Mouse (Mus musculus): Measurements from ENCODE around the gene Slamf8. TPM values are rescaled to one million over a fixed set of nuclear protein-coding genes. Genes with fewer than 3 reads are reported as not detected.
A peak's percentile ranks its signal among the peaks of the same experiment; 100 is the strongest.

Slamf8 gene
- polyA plus RNA-seq, 1 experiment = 0.08 TPM

- TF ChIP-seq POLR2A (IDR thresholded peaks at IDR 0.05; ENCODE audit: borderline replicate concordance, extremely low read depth, insufficient read depth, insufficient read length, poor library complexity, severe bottlenecking) (no peak), CTCF (IDR thresholded peaks at IDR 0.05; ENCODE audit: borderline replicate concordance, extremely low read depth, insufficient read depth, insufficient read length) (peak; percentile 88)
- peak; percentile 43 for DNase-seq (ENCODE audit: low read depth)
These were observed 28.9 kb upstream of the Slamf8 start for GRCm38 (mm10) chr1:172619235-172619634.

GRCm38 (mm10) chr1:172618141-172618540 is 27.8 kb upstream of the Slamf8 start:
- DNase-seq (ENCODE audit: low read depth) = no peak
- TF ChIP-seq CTCF (IDR thresholded peaks at IDR 0.05; ENCODE audit: borderline replicate concordance, extremely low read depth, insufficient read depth, insufficient read length) = no peak
- no peak for TF ChIP-seq POLR2A (IDR thresholded peaks at IDR 0.05; ENCODE audit: borderline replicate concordance, extremely low read depth, insufficient read depth, insufficient read length, poor library complexity, severe bottlenecking)

- no peak for TF ChIP-seq POLR2A (IDR thresholded peaks at IDR 0.05; ENCODE audit: borderline replicate concordance, extremely low read depth, insufficient read depth, insufficient read length, poor library complexity, severe bottlenecking)
- no peak for TF ChIP-seq CTCF (IDR thresholded peaks at IDR 0.05; ENCODE audit: borderline replicate concordance, extremely low read depth, insufficient read depth, insufficient read length)
- DNase-seq (ENCODE audit: low read depth) = peak; percentile 24
These were observed 27.2 kb upstream of the Slamf8 start for GRCm38 (mm10) chr1:172617365-172618076.

- TF ChIP-seq CTCF (IDR thresholded peaks at IDR 0.05; ENCODE audit: borderline replicate concordance, extremely low read depth, insufficient read depth, insufficient read length) (no peak), POLR2A (IDR thresholded peaks at IDR 0.05; ENCODE audit: borderline replicate concordance, extremely low read depth, insufficient read depth, insufficient read length, poor library complexity, severe bottlenecking) (no peak)
- peak; percentile 76 for DNase-seq (ENCODE audit: low read depth)
These were observed 26.4 kb upstream of the Slamf8 start for GRCm38 (mm10) chr1:172616537-172617300.

GRCm38 (mm10) chr1:172615412-172615811 is 25.0 kb upstream of the Slamf8 start:
- no peak for DNase-seq (ENCODE audit: low read depth)
- no peak for TF ChIP-seq POLR2A (IDR thresholded peaks at IDR 0.05; ENCODE audit: borderline replicate concordance, extremely low read depth, insufficient read depth, insufficient read length, poor library complexity, severe bottlenecking)
- no peak for TF ChIP-seq CTCF (IDR thresholded peaks at IDR 0.05; ENCODE audit: borderline replicate concordance, extremely low read depth, insufficient read depth, insufficient read length)

- no peak for DNase-seq (ENCODE audit: low read depth)
- no peak for TF ChIP-seq CTCF (IDR thresholded peaks at IDR 0.05; ENCODE audit: borderline replicate concordance, extremely low read depth, insufficient read depth, insufficient read length)
- no peak for TF ChIP-seq POLR2A (IDR thresholded peaks at IDR 0.05; ENCODE audit: borderline replicate concordance, extremely low read depth, insufficient read depth, insufficient read length, poor library complexity, severe bottlenecking)
These were observed 24.3 kb upstream of the Slamf8 start for GRCm38 (mm10) chr1:172614654-172615053.

- DNase-seq (ENCODE audit: low read depth) = no peak
- TF ChIP-seq POLR2A (IDR thresholded peaks at IDR 0.05; ENCODE audit: borderline replicate concordance, extremely low read depth, insufficient read depth, insufficient read length, poor library complexity, severe bottlenecking) (no peak), CTCF (IDR thresholded peaks at IDR 0.05; ENCODE audit: borderline replicate concordance, extremely low read depth, insufficient read depth, insufficient read length) (peak; percentile 37; the same call in 1 of the 2 replicates)
These were observed 22.4 kb upstream of the Slamf8 start for GRCm38 (mm10) chr1:172612745-172613144.

GRCm38 (mm10) chr1:172611304-172611703 is 20.9 kb upstream of the Slamf8 start:
- DNase-seq (ENCODE audit: low read depth) = no peak
- TF ChIP-seq POLR2A (IDR thresholded peaks at IDR 0.05; ENCODE audit: borderline replicate concordance, extremely low read depth, insufficient read depth, insufficient read length, poor library complexity, severe bottlenecking) (no peak), CTCF (IDR thresholded peaks at IDR 0.05; ENCODE audit: borderline replicate concordance, extremely low read depth, insufficient read depth, insufficient read length) (no peak)

- no peak for DNase-seq (ENCODE audit: low read depth)
- TF ChIP-seq CTCF (IDR thresholded peaks at IDR 0.05; ENCODE audit: borderline replicate concordance, extremely low read depth, insufficient read depth, insufficient read length) (no peak), POLR2A (IDR thresholded peaks at IDR 0.05; ENCODE audit: borderline replicate concordance, extremely low read depth, insufficient read depth, insufficient read length, poor library complexity, severe bottlenecking) (no peak)
These were observed 12.0 kb upstream of the Slamf8 start, which contains the start of gene Fcrl6 for GRCm38 (mm10) chr1:172602326-172602725. Fcrl6 (minus strand) TSS chr1:172602551.

- DNase-seq (ENCODE audit: low read depth) = peak; percentile 63
- TF ChIP-seq CTCF (IDR thresholded peaks at IDR 0.05; ENCODE audit: borderline replicate concordance, extremely low read depth, insufficient read depth, insufficient read length) = peak; percentile 75
- no peak for TF ChIP-seq POLR2A (IDR thresholded peaks at IDR 0.05; ENCODE audit: borderline replicate concordance, extremely low read depth, insufficient read depth, insufficient read length, poor library complexity, severe bottlenecking)
These were observed 4.1 kb upstream of the Slamf8 start for GRCm38 (mm10) chr1:172594495-172594894.

GRCm38 (mm10) chr1:172593956-172594355 is 3.6 kb upstream of the Slamf8 start:
- no peak for DNase-seq (ENCODE audit: low read depth)
- no peak for TF ChIP-seq CTCF (IDR thresholded peaks at IDR 0.05; ENCODE audit: borderline replicate concordance, extremely low read depth, insufficient read depth, insufficient read length)
- TF ChIP-seq POLR2A (IDR thresholded peaks at IDR 0.05; ENCODE audit: borderline replicate concordance, extremely low read depth, insufficient read depth, insufficient read length, poor library complexity, severe bottlenecking) = no peak

Measured in brain, embryonic 14.5 days (tissue).